Mouse (Mus musculus): ENCODE measurements around the gene Mex3a.
"Not testable (repeated sequence)": the region's sequence is repeated elsewhere in the genome, so short reads cannot be mapped to it uniquely, and the experiment has no call there.

Mex3a gene

DNA sequence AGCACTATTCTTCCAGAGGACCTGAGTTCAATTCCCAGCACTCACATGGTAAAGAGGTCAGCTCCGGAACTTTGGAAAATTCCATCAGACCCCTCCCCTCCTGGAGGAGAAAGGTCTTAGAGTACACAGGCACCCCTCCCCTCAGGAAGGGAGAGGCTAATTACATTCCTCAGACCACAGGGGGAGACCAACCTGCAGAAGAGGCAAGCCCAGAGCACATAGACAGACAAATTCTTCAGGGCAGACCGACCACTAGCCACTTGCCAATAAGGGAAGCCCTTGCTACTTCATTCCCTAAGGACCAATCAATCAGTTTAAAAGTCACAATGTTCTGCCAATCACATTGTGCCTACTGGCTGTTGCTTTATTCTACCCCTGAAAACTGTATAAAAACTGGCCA is 40.6 kb downstream of the Mex3a start:
- no peak for DNase-seq

DNA sequence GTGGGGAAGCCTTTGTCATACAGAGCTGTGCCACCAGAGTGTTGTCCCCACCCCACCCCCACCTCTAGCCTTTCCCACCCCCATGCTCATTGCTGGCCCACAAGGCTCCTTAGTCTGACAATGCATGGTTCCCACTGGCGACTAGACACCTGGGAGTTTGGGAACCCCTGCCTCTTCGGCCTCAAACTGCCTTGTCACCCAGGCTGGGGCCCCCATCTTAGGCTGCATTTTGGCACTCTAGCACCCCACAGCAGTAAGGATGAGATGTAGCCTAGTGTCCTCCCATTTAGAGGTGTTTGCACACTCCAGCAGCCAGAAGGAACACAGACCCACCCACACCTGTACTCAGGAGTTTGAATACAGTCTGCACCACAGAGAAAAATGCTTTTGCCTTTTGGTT is 41.6 kb downstream of the Mex3a start:
- DNase-seq = no peak

DNA sequence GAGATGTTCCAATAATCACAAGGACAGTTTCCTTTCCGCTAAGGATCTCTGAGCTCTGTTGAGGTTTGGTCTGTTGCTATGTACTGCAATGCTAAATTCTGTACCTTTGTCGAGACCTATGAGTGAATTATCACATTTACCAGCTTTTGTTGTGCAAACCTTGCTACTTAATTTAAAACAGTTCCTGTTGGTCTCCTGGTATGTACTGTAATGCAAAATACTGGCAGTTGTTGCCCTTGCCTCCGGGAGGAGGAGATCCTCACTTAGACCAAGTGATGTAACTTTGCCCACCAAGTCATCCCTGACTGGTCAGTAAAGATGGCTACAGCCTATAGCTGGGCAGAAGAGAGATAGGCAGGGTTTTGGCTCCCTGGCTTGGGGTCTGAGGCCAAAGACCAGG is 43.3 kb downstream of the Mex3a start, which contains the start of gene Ssr2:
TSS of gene Ssr2 (plus strand) at position 337 of the 400 bp plus-strand sequence.
- DNase-seq = no peak

DNA sequence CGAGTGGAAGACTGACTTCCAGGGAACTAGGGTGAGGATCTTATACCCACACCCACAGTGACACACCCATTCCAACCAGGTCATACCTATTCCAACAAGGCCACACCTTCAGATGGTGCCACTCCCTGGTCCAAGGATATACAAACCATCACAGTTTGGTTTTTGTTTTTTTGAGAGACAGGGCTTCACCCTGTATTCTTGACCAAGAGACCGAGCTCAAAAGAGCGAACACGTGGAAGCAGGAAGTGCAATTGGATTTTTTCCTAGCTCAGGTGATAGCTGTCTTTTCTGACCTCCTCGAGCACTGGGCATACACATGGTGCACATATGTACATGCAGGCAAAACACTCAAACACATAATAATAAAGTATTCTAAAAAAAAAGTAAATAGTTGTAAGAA is 45.7 kb downstream of the Mex3a start:
- not testable (repeated sequence) for DNase-seq

DNA sequence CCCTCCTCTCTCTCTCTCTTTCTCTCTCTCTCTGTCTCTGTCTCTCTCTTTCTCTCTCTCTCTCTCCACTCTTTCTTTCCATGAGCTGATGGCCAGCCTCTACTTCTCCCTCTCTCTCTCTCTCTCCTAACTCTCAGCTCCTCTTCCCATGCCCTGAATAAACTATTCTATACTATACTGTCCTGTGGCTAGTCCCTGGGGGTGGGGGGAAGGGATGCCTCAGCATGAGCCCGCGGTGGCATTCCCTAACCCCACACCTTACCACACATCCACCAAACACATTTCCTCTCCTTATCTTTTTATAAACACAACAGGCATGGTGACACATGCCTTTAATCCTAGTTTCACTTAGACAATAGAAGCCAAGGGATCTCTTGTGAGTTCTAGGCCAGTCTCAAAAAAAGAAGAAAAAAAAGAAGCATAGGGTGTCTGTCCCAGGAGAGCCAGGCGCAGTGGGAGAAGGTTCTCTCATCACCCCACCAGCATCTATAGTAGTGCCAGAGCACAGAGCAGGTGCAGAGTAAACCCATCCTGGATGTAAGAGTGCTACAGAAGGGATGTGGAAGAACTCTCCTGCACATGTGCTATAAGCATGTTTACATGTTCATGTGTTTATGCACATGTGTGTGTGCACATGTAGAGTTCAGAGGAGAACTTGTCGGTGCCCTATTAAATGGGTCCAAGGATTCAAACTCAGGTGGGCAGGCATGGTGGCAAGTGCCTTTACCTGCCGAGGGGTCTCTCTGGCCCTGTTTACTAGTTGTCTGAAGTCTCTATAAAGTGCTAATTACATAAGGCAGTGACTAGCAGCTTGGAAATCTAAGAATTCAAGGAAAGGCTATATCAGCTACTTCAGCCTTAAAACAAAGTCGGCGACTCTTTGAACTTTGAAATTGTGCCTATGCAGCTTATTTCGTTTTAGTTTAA is 46.6 kb downstream of the Mex3a start:
- DNase-seq = no peak

DNA sequence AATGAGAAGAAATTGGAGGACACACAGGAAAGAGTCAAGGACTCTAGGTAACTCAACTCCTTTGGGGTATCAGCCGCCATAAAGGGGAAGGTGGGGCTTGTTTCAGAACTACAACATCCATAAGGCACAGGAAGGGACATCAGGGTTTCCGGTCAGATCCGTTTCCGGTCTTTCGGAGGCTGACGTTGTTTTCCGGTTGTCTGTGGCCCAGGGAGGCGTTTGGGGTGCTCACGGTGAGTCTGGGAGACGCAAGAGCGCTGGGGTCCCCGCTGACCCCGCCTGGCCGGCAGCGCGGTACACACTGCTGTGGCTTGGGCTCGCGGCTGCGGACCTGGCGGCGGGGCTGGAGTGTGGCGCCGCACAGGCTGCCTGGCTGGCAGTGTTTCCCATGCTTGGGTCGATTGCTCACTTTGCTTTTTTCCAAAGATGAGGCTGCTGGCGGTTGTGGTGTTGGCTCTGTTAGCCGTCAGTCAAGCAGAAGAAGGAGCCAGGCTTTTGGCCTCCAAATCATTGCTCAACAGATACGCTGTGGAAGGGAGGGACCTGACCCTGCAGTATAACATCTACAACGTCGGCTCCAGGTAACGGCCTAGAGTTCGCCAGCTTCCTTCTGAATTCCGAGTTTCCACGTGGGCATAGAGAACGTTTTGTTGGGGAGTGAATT is 47.4 kb downstream of the Mex3a start:
- peak; percentile 73 for DNase-seq

DNA sequence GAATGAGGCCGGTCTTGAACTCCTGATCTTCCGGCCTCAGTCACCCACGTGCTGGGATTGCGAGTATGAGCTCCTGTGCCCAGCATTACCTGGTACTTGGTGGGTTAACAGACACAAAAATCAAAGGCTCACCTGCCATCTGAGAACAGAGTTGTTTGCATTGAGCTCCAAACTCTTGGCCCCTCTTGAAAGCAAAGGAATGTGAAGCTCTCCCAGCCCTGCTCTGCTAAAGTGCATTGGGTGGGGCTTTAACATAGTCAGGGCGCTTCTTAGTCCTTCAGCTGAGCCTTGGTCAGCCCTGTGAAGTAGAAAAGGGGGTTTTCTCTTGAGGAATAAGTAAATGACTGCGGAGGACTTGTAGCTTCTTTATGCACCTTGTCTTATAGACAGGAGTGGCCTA is 53.6 kb downstream of the Mex3a start:
- DNase-seq = no peak

DNA sequence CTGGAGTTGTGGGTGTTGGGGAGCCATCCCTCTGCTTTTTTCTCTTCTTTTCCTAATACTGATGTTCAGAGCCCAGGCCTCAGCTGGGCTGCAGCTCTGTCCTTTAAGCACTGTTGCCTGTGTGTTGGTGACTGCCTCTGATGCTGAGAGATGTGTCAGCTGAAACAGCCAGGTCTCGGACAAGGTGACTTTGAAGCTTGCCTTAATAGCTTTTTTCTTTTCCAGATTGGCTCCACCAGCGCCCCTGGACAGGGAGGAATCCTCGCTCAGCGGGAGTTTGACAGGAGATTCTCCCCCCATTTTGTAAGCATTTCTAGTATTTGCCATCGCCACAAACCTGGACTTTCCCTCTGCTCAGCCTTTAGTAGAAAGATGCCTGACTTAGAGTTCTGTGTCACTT is 54.4 kb downstream of the Mex3a start:
- no peak for DNase-seq

DNA sequence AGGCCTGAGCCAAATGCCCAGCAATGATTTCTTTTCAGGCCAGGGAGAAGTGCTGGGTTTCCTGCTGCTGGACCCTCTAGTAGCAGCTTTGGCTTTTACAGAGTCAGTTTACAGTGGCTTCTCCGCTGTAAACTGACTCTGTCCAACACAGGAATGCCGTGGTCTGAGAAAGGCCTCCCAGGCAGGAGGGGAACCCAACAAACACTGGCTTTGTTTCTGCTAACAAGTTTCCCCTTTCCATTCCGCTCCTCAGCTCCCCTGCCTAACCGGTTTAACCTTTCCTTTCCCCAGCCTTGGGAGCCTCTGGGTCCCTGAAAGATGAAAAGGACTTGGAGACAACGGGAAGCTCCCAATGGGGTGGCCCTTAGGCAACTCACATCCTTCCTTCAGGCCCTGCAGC is 58.1 kb downstream of the Mex3a start:
- no peak for DNase-seq
